35 mouse cellular contexts compared by ENCODE assay signal in genomic region chr5:76990789-76991188, GRCm38 (mm10). TPM values are rescaled to one million over a fixed set of nuclear protein-coding genes. Genes with fewer than 3 reads are reported as not detected.
DNase-seq lines count a peak whose midpoint lies in the region; ATAC-seq and TF ChIP-seq lines count a peak whose summit lies in the region.
"Had no signal": no experiment of that assay in that cellular context is flagged by ENCODE, and none has a peak within 500 bp of the region (broad histone marks: within the 10 kb centered on the region; RNA-seq: fewer than 3 reads in every experiment).

No protein-coding gene starts in this region.

- DNase-seq in G1E (ENCODE audit: low spot score): no peak
- DNase-seq in c-Kit-positive CD71-positive TER-119-positive erythroid progenitor cells, embryonic 14.5 days (ENCODE audit: low spot score): peak; percentile 57
- DNase-seq in liver, postnatal 0 days: no peak
- no peak for DNase-seq in midbrain, embryonic 14.5 days
- no peak for DNase-seq in heart, adult 2 months
- DNase-seq in adrenal gland, postnatal 36 days: no peak
- DNase-seq in layer of hippocampus, adult 11-12 months (ENCODE audit: low spot score): no peak
- DNase-seq: adrenal gland, adult 2 months; cerebellum, adult 2 months; cerebellum, postnatal 14 days; gastrocnemius, postnatal 10 days; heart, postnatal 14 days; kidney, adult 18-20 months; kidney, postnatal 25 days; lung, postnatal 36 days; right cerebral cortex, adult 18-20 months; spleen, adult 18-20 months; thymus, adult 18-20 months; thymus, postnatal 25 days had no signal

- peak; percentile 83 for TF ChIP-seq EP300 in liver, postnatal 0 days (IDR thresholded peaks at IDR 0.05; ENCODE audit: low read depth)
- no peak for TF ChIP-seq EP300 in heart, adult 2 months (IDR thresholded peaks at IDR 0.05; ENCODE audit: insufficient read depth, low read depth, low read length)

- no peak for TF ChIP-seq CTCF in G1E (IDR thresholded peaks at IDR 0.05; ENCODE audit: low read depth, low read length)
- no peak for TF ChIP-seq CTCF in liver, postnatal 0 days (IDR thresholded peaks at IDR 0.05; ENCODE audit: low read depth)
- TF ChIP-seq CTCF in heart, adult 2 months (IDR thresholded peaks at IDR 0.05): no peak

- H3K9ac ChIP-seq in liver, embryonic 12.5 days: peak overlapping the region; percentile 39
- H3K9ac ChIP-seq in liver, postnatal 0 days (replicated peaks): no peak overlapping the region
- H3K9ac ChIP-seq in midbrain, embryonic 14.5 days (replicated peaks; ENCODE audit: low read length): no peak overlapping the region
- no peak overlapping the region for H3K9ac ChIP-seq in heart, adult 2 months (ENCODE audit: low read depth, low read length)
- H3K9ac ChIP-seq: embryonic facial prominence, embryonic 15.5 days; kidney, embryonic 15.5 days had no signal

- no peak overlapping the region for H3K4me3 ChIP-seq in G1E (ENCODE audit: low read depth, low read length)
- no peak overlapping the region for H3K4me3 ChIP-seq in liver, embryonic 12.5 days
- H3K4me3 ChIP-seq in liver, postnatal 0 days (ENCODE audit: low read depth, low read length): no peak overlapping the region
- H3K4me3 ChIP-seq in midbrain, embryonic 14.5 days (replicated peaks; ENCODE audit: low read depth, low read length): no peak overlapping the region
- H3K4me3 ChIP-seq in heart, adult 2 months: no peak overlapping the region
- H3K4me3 ChIP-seq: embryonic facial prominence, embryonic 10.5 days; embryonic facial prominence, embryonic 15.5 days; kidney, embryonic 15.5 days had no signal

- intact Hi-C loops in heart, adult 2 months (cut with DNase I): loop anchor here (10.0 kb wide), 1 partner anchor 184 kb away; no protein-coding TSS in a partner anchor

- peaks cover 42% of the 10 kb centered on the region for H3K4me1 ChIP-seq in G1E (ENCODE audit: insufficient read depth, low read depth, low read length)
- H3K4me1 ChIP-seq in liver, embryonic 12.5 days: peaks cover 44% of the 10 kb centered on the region
- H3K4me1 ChIP-seq in liver, postnatal 0 days (ENCODE audit: insufficient read depth): peaks cover 4% of the 10 kb centered on the region; the same call in 1 of the 2 replicates
- H3K4me1 ChIP-seq in midbrain, embryonic 14.5 days (ENCODE audit: control insufficient read depth, insufficient read depth, low read length): no peaks in the 10 kb centered on the region
- H3K4me1 ChIP-seq in heart, adult 2 months (ENCODE audit: control insufficient read depth, insufficient read depth, low read length): no peaks in the 10 kb centered on the region
- H3K4me1 ChIP-seq: embryonic facial prominence, embryonic 10.5 days; embryonic facial prominence, embryonic 15.5 days; kidney, embryonic 15.5 days had no signal

- no peaks in the 10 kb centered on the region for H3K9me3 ChIP-seq in G1E (replicated peaks)
- H3K9me3 ChIP-seq in liver, embryonic 12.5 days (replicated peaks): no peaks in the 10 kb centered on the region
- H3K9me3 ChIP-seq in liver, postnatal 0 days (ENCODE audit: low read length): no peaks in the 10 kb centered on the region
- H3K9me3 ChIP-seq in midbrain, embryonic 14.5 days (ENCODE audit: control insufficient read depth, low read length): no peaks in the 10 kb centered on the region
- H3K9me3 ChIP-seq: embryonic facial prominence, embryonic 10.5 days; embryonic facial prominence, embryonic 15.5 days; kidney, embryonic 15.5 days had no signal

- no peaks in the 10 kb centered on the region for H3K79me2 ChIP-seq in heart, adult 2 months (replicated peaks; ENCODE audit: control insufficient read depth, insufficient read depth, low read length)

- peak overlapping the region; percentile 19 for H3K4me2 ChIP-seq in liver, embryonic 12.5 days
- 0 out of 2 replicates have a peak overlapping the region, but pooled peaks have one; percentile 1 for H3K4me2 ChIP-seq in liver, postnatal 0 days (ENCODE audit: low read depth, low read length)
- no peak overlapping the region for H3K4me2 ChIP-seq in midbrain, embryonic 14.5 days (ENCODE audit: low read length)
- H3K4me2 ChIP-seq: embryonic facial prominence, embryonic 15.5 days; kidney, embryonic 15.5 days had no signal

- H3K27ac ChIP-seq in liver, embryonic 12.5 days: peak overlapping the region; percentile 79
- H3K27ac ChIP-seq in liver, postnatal 0 days (ENCODE audit: low read depth): peak overlapping the region; percentile 57; the same call in 1 of the 2 replicates
- no peak overlapping the region for H3K27ac ChIP-seq in midbrain, embryonic 14.5 days (replicated peaks; ENCODE audit: low read depth, low read length)
- H3K27ac ChIP-seq in heart, adult 2 months: no peak overlapping the region
- H3K27ac ChIP-seq: embryonic facial prominence, embryonic 10.5 days; embryonic facial prominence, embryonic 15.5 days; kidney, embryonic 15.5 days had no signal

- no peaks in the 10 kb centered on the region for H3K27me3 ChIP-seq in G1E (ENCODE audit: insufficient read depth, low read length)
- no peaks in the 10 kb centered on the region for H3K27me3 ChIP-seq in liver, embryonic 12.5 days (replicated peaks)
- H3K27me3 ChIP-seq in liver, postnatal 0 days (ENCODE audit: insufficient read depth, low read length): no peaks in the 10 kb centered on the region
- H3K27me3 ChIP-seq in midbrain, embryonic 14.5 days (ENCODE audit: control insufficient read depth, insufficient read depth, low read length): no peaks in the 10 kb centered on the region
- no peaks in the 10 kb centered on the region for H3K27me3 ChIP-seq in heart, adult 2 months (ENCODE audit: control insufficient read depth, insufficient read depth, low read length)
- H3K27me3 ChIP-seq: embryonic facial prominence, embryonic 15.5 days; kidney, embryonic 15.5 days had no signal

- ATAC-seq in G1E (ENCODE audit: extremely low read depth, insufficient number of reproducible peaks, low FRiP score, poor library complexity, severe bottlenecking): peak; percentile 54
- ATAC-seq in liver, embryonic 12.5 days: peak; percentile 65
- peak; percentile 53 for ATAC-seq in liver, postnatal 0 days
- no peak for ATAC-seq in midbrain, embryonic 14.5 days (ENCODE audit: low FRiP score, low TSS enrichment)
- ATAC-seq: activated CD4-positive, CD25-positive, alpha-beta regulatory T cell, adult 4 months; forebrain, embryonic 16.5 days; hindbrain, embryonic 16.5 days; midbrain, embryonic 16.5 days had no signal

- no peak for TF ChIP-seq POLR2A in heart, adult 2 months (IDR thresholded peaks at IDR 0.05; ENCODE audit: insufficient read depth, low read depth, low read length)

- 45% methylated on average over 3 of the region's 3 CpGs for WGBS in liver, embryonic 12.5 days (ENCODE audit: insufficient replicate concordance)
- 64% methylated on average over 3 of the region's 3 CpGs for WGBS in liver, postnatal 0 days (ENCODE audit: insufficient replicate concordance)
- 97% methylated on average over 3 of the region's 3 CpGs for WGBS in midbrain, embryonic 14.5 days
- 92% methylated on average over 3 of the region's 3 CpGs for WGBS in heart, adult 2 months

- H3K36me3 ChIP-seq in G1E (replicated peaks): peaks cover 86% of the 10 kb centered on the region
- peaks cover 89% of the 10 kb centered on the region for H3K36me3 ChIP-seq in liver, embryonic 12.5 days
- H3K36me3 ChIP-seq in liver, postnatal 0 days (replicated peaks; ENCODE audit: insufficient read depth, low read length): peaks cover 74% of the 10 kb centered on the region
- peaks cover 81% of the 10 kb centered on the region for H3K36me3 ChIP-seq in midbrain, embryonic 14.5 days (ENCODE audit: control insufficient read depth, insufficient read depth, low read length)
- no peaks in the 10 kb centered on the region; the same call in 1 of the 2 replicates for H3K36me3 ChIP-seq in heart, adult 2 months (ENCODE audit: control insufficient read depth, insufficient read depth, low read length)

RNA-seq across cellular contexts. Expression of gene Arl9, which starts 13.1 kb away (rescaled TPM):
- total RNA-seq in G1E (2014; fragmentation: Nextera tagmentation): 2.3 TPM in 1 of 2 replicates, not detected in the other
- 0.81 TPM in 1 of 2 replicates, not detected in the other for total RNA-seq in G1E (2017)
- not detected in 2 replicates for polyA plus RNA-seq in G1E (2012)
- not detected in 2 replicates for polyA plus RNA-seq in liver, embryonic 12.5 days (2016; fragmentation: Nextera tagmentation; extraction: Ambion mirVana)
- 0.22 TPM in 2 replicates for polyA plus RNA-seq in liver, postnatal 0 days (2015; fragmentation: Nextera tagmentation; extraction: Ambion mirVana)
- not detected in 2 replicates for polyA plus RNA-seq in midbrain, embryonic 14.5 days (2014; fragmentation: Nextera tagmentation; extraction: Ambion mirVana)
- total RNA-seq in heart, adult 2 months (2021): not detected
- polyA plus RNA-seq in heart, adult 2 months (2012; rRNA removed): not detected in 2 replicates
- total RNA-seq in adrenal gland, postnatal 36 days (2021): not detected
- total RNA-seq: adrenal gland, adult 2 months; gastrocnemius, postnatal 10 days; heart, postnatal 14 days; left cerebral cortex, postnatal 14 days; liver, adult 2 months had no signal
- polyA plus RNA-seq: activated CD4-positive, CD25-positive, alpha-beta regulatory T cell, adult 4 months; adrenal gland, adult 2 months; embryonic facial prominence, embryonic 15.5 days; forebrain, embryonic 16.5 days; heart, embryonic 14.5 days; hindbrain, embryonic 16.5 days; intestine, embryonic 14.5 days; limb, embryonic 11.5 days; midbrain, embryonic 16.5 days; neural tube, embryonic 11.5 days had no signal

RNA-seq across cellular contexts. Expression of gene Srp72, which starts 16.3 kb away (rescaled TPM):
- total RNA-seq in G1E (2014; fragmentation: Nextera tagmentation) (280 and 320 TPM in 2 replicates), G1E (2017) (113 and 134 TPM in 2 replicates)
- 62.2 and 72.8 TPM in 2 replicates for polyA plus RNA-seq in G1E (2012)
- 58.9 and 61.9 TPM in 2 replicates for polyA plus RNA-seq in liver, embryonic 12.5 days (2016; fragmentation: Nextera tagmentation; extraction: Ambion mirVana)
- 34.4 TPM in 2 replicates for polyA plus RNA-seq in liver, postnatal 0 days (2015; fragmentation: Nextera tagmentation; extraction: Ambion mirVana)
- polyA plus RNA-seq in midbrain, embryonic 14.5 days (2014; fragmentation: Nextera tagmentation; extraction: Ambion mirVana): 77.3 and 99.6 TPM in 2 replicates
- total RNA-seq in heart, adult 2 months (2021): 10 to 100 TPM; 51.5 to 56.2 TPM
- 16.3 and 37.5 TPM in 2 replicates for polyA plus RNA-seq in heart, adult 2 months (2012; rRNA removed)
- total RNA-seq in adrenal gland, postnatal 36 days (2021): 100 to 1,000 TPM; 151 to 162 TPM

RNA-seq across cellular contexts. Expression of gene Thegl, which starts 25.0 kb away (rescaled TPM):
- total RNA-seq in G1E (2014; fragmentation: Nextera tagmentation): not detected in 2 replicates
- total RNA-seq in G1E (2017): not detected in 2 replicates
- polyA plus RNA-seq in G1E (2012): 0.04 and 0.11 TPM in 2 replicates
- polyA plus RNA-seq in liver, embryonic 12.5 days (2016; fragmentation: Nextera tagmentation; extraction: Ambion mirVana): 0.41 and 0.48 TPM in 2 replicates
- polyA plus RNA-seq in liver, postnatal 0 days (2015; fragmentation: Nextera tagmentation; extraction: Ambion mirVana): 0.19 and 0.20 TPM in 2 replicates
- 0.41 and 0.80 TPM in 2 replicates for polyA plus RNA-seq in midbrain, embryonic 14.5 days (2014; fragmentation: Nextera tagmentation; extraction: Ambion mirVana)
- not detected for total RNA-seq in heart, adult 2 months (2021)
- polyA plus RNA-seq in heart, adult 2 months (2012; rRNA removed): 0.25 TPM in 1 of 2 replicates, not detected in the other
- not detected for total RNA-seq in adrenal gland, postnatal 36 days (2021)
- total RNA-seq: adrenal gland, adult 2 months; gastrocnemius, postnatal 10 days; heart, postnatal 14 days; liver, adult 2 months; neutrophil, adult 5-6 weeks had no signal
- polyA plus RNA-seq: activated CD4-positive, CD25-positive, alpha-beta regulatory T cell, adult 4 months; adrenal gland, adult 2 months; embryonic facial prominence, embryonic 10.5 days; heart, embryonic 14.5 days; hindbrain, embryonic 11.5 days; kidney, embryonic 15.5 days; limb, embryonic 11.5 days; liver, adult 2 months had no signal

RNA-seq across cellular contexts. Expression of gene Ppat, which starts 39.4 kb away (rescaled TPM):
- total RNA-seq in G1E (2014; fragmentation: Nextera tagmentation) (48.1 and 49.3 TPM in 2 replicates), G1E (2017) (67.8 and 76.6 TPM in 2 replicates)
- 21.9 and 26.2 TPM in 2 replicates for polyA plus RNA-seq in G1E (2012)
- 49.0 and 49.2 TPM in 2 replicates for polyA plus RNA-seq in liver, embryonic 12.5 days (2016; fragmentation: Nextera tagmentation; extraction: Ambion mirVana)
- 14.9 and 17.6 TPM in 2 replicates for polyA plus RNA-seq in liver, postnatal 0 days (2015; fragmentation: Nextera tagmentation; extraction: Ambion mirVana)
- 9.2 and 13.1 TPM in 2 replicates for polyA plus RNA-seq in midbrain, embryonic 14.5 days (2014; fragmentation: Nextera tagmentation; extraction: Ambion mirVana)
- 10 to 100 TPM; 13.3 to 17.6 TPM for total RNA-seq in heart, adult 2 months (2021)
- polyA plus RNA-seq in heart, adult 2 months (2012; rRNA removed): 5.5 and 9.9 TPM in 2 replicates
- total RNA-seq in adrenal gland, postnatal 36 days (2021): 10 to 100 TPM; 17.9 to 24.7 TPM

RNA-seq across cellular contexts. Expression of gene Paics, which starts 39.7 kb away (rescaled TPM):
- total RNA-seq in G1E (2014; fragmentation: Nextera tagmentation) (473 and 606 TPM in 2 replicates), G1E (2017) (382 and 439 TPM in 2 replicates)
- polyA plus RNA-seq in G1E (2012): 20.2 and 23.4 TPM in 2 replicates
- polyA plus RNA-seq in liver, embryonic 12.5 days (2016; fragmentation: Nextera tagmentation; extraction: Ambion mirVana): 246 and 250 TPM in 2 replicates
- polyA plus RNA-seq in liver, postnatal 0 days (2015; fragmentation: Nextera tagmentation; extraction: Ambion mirVana): 95.3 and 111 TPM in 2 replicates
- polyA plus RNA-seq in midbrain, embryonic 14.5 days (2014; fragmentation: Nextera tagmentation; extraction: Ambion mirVana): 149 and 181 TPM in 2 replicates
- 100 to 1,000 TPM; 140 to 158 TPM for total RNA-seq in heart, adult 2 months (2021)
- 78.3 and 124 TPM in 2 replicates for polyA plus RNA-seq in heart, adult 2 months (2012; rRNA removed)
- total RNA-seq in adrenal gland, postnatal 36 days (2021): 100 to 1,000 TPM; 174 to 239 TPM

Comparison
In these comparisons a context has a peak if more than half of its experiments do, and no peak if none do; other contexts are left out.
1. H3K27ac ChIP-seq: peak in liver, embryonic 12.5 days (single experiment) and liver, postnatal 0 days (single experiment); none in midbrain, embryonic 14.5 days (single experiment) and heart, adult 2 months (single experiment).